Mouse (Mus musculus): ENCODE results near the gene Apol7a. TPM values are rescaled to one million over a fixed set of nuclear protein-coding genes. Genes with fewer than 3 reads are reported as not detected.
A peak's percentile ranks its signal among the peaks of the same experiment; 100 is the strongest.

Apol7a gene
- polyA plus RNA-seq, 1 experiment from 2014 or later = 0.37 TPM

GRCm38 (mm10) chr15:77376920-77377319 lies 22.0 kb downstream of the Apol7a start:
- ATAC-seq = no peak
- H3K27me3 ChIP-seq (replicated peaks; ENCODE audit: insufficient read depth, low read length) = no peaks in the 10 kb centered on the region
- DNase-seq (ENCODE audit: low spot score) = no peak
- no peaks in the 10 kb centered on the region for H3K9me3 ChIP-seq (ENCODE audit: low read length)
- H3K4me1 ChIP-seq (ENCODE audit: insufficient read depth, low read depth, low read length) = no peaks in the 10 kb centered on the region
- no peak overlapping the region for H3K4me2 ChIP-seq (replicated peaks; ENCODE audit: low read depth, low read length)
- no peaks in the 10 kb centered on the region for H3K36me3 ChIP-seq (ENCODE audit: insufficient read depth, low read length)
- no peak overlapping the region for H3K9ac ChIP-seq (replicated peaks; ENCODE audit: low read depth)
- TF ChIP-seq EP300 (IDR thresholded peaks at IDR 0.05) = no peak
- H3K27ac ChIP-seq (ENCODE audit: low read length) = no peak overlapping the region
- 57% methylated on average over 7 of the region's 7 CpGs for WGBS
- no peak overlapping the region for H3K4me3 ChIP-seq (ENCODE audit: low read depth, low read length)

DNA sequence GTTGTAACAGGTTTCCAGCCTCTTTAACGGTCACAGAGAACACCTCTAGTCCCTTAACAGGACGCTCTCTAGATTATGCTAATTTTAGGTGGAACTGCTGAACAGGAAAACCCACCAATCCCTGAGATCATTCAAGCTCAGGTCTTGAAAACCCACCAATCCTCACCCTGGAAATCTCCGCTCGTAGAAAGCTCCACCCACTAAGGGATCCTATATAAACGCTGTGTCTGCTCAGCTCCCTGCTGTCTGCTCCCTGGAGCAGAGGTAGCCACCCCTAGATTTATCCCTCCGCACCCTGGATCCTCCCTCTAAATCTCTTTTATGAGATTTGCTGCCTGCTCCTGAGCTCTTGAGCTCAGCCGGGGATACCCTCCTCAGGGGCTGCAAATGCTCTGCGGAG lies 28.3 kb downstream of the Apol7a start:
- Histone ChIP-seq H3K4me2 (replicated peaks; ENCODE audit: low read depth, low read length) (no peak overlapping the region), H3K27ac (ENCODE audit: low read length) (no peak overlapping the region), H3K4me1 (ENCODE audit: insufficient read depth, low read depth, low read length) (peaks cover 3% of the 10 kb centered on the region), H3K9me3 (ENCODE audit: low read length) (no peaks in the 10 kb centered on the region), H3K27me3 (replicated peaks; ENCODE audit: insufficient read depth, low read length) (no peaks in the 10 kb centered on the region), H3K9ac (replicated peaks; ENCODE audit: low read depth) (no peak overlapping the region), H3K4me3 (ENCODE audit: low read depth, low read length) (no peak overlapping the region), H3K36me3 (ENCODE audit: insufficient read depth, low read length) (no peaks in the 10 kb centered on the region)
- 85% methylated on average over 8 of the region's 8 CpGs for WGBS
- DNase-seq (ENCODE audit: low spot score) (no peak), ATAC-seq (no peak)
- no peak for TF ChIP-seq EP300 (IDR thresholded peaks at IDR 0.05)
- TF ChIP-seq CTCF (IDR thresholded peaks at IDR 0.05) = no peak

DNA sequence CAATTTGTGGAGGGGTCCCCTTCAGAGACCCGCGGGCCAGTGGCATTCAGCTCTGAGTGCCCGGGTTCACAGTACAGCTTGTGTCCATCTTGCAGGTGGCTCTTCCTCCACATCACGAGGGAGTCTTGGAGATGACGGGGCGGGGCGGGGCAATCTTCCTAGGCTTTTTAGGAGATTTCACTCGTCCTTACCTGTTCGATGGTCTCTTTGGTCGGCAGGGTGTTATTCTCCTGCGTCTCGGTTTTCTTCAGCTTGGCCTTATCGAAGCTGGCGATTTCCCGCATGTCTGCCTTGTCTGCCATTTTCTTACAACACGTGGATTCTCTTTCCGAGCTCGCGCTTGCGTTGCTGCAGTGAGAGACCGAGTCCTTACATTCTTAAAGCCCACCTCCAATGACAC lies 28.9 kb downstream of the Apol7a start:
- H3K4me3 ChIP-seq (ENCODE audit: low read depth, low read length) = no peak overlapping the region
- no peak overlapping the region for H3K27ac ChIP-seq (ENCODE audit: low read length)
- WGBS = 92% methylated on average over 21 of the region's 21 CpGs
- H3K27me3 ChIP-seq (replicated peaks; ENCODE audit: insufficient read depth, low read length) = no peaks in the 10 kb centered on the region
- H3K36me3 ChIP-seq (ENCODE audit: insufficient read depth, low read length) = no peaks in the 10 kb centered on the region
- H3K4me1 ChIP-seq (ENCODE audit: insufficient read depth, low read depth, low read length) = peaks cover 3% of the 10 kb centered on the region
- ATAC-seq = no peak
- no peaks in the 10 kb centered on the region for H3K9me3 ChIP-seq (ENCODE audit: low read length)
- H3K4me2 ChIP-seq (replicated peaks; ENCODE audit: low read depth, low read length) = no peak overlapping the region
- TF ChIP-seq CTCF (IDR thresholded peaks at IDR 0.05) = no peak
- TF ChIP-seq EP300 (IDR thresholded peaks at IDR 0.05) = no peak
- no peak overlapping the region for H3K9ac ChIP-seq (replicated peaks; ENCODE audit: low read depth)
- no peak for DNase-seq (ENCODE audit: low spot score)

GRCm38 (mm10) chr15:77368818-77369320 lies 30.0 kb downstream of the Apol7a start:
- Histone ChIP-seq H3K27ac (ENCODE audit: low read length) (no peak overlapping the region), H3K9me3 (ENCODE audit: low read length) (no peaks in the 10 kb centered on the region), H3K4me2 (replicated peaks; ENCODE audit: low read depth, low read length) (no peak overlapping the region), H3K4me3 (ENCODE audit: low read depth, low read length) (no peak overlapping the region), H3K9ac (replicated peaks; ENCODE audit: low read depth) (no peak overlapping the region), H3K27me3 (replicated peaks; ENCODE audit: insufficient read depth, low read length) (no peaks in the 10 kb centered on the region), H3K36me3 (ENCODE audit: insufficient read depth, low read length) (no peaks in the 10 kb centered on the region), H3K4me1 (ENCODE audit: insufficient read depth, low read depth, low read length) (peaks cover 3% of the 10 kb centered on the region)
- peak; percentile 12 for DNase-seq (ENCODE audit: low spot score)
- WGBS = 63% methylated on average over 12 of the region's 12 CpGs
- TF ChIP-seq CTCF (IDR thresholded peaks at IDR 0.05) (no peak), EP300 (IDR thresholded peaks at IDR 0.05) (no peak)
- no peak for ATAC-seq

DNA sequence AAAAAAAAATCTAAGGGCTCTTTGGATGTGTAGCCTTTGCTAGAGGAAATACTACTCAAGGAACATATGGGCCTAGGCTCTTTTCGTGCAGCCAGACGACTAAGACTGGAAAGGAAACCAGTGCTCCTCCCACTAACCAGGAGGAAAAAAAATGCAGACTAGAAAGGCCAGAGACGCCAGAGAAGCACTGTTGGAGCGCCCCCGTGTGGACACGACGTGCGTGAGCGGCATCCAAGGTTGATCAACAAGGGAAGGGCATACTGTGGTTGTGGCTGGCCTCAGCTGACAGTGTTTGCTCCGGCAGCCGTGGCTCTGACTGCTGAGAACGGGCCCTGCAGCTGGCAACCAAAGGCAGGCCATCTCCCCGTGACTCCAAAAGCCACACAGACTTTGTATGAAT lies 30.8 kb downstream of the Apol7a start:
- H3K27ac ChIP-seq (ENCODE audit: low read length) = 0 out of 2 replicates have a peak overlapping the region, but pooled peaks have one; percentile 26
- H3K4me3 ChIP-seq (ENCODE audit: low read depth, low read length) = no peak overlapping the region
- DNase-seq (ENCODE audit: low spot score) (peak; percentile 96), ATAC-seq (peak; percentile 69)
- TF ChIP-seq EP300 (IDR thresholded peaks at IDR 0.05) (no peak), CTCF (IDR thresholded peaks at IDR 0.05) (peak; percentile 99)
- H3K36me3 ChIP-seq (ENCODE audit: insufficient read depth, low read length) = no peaks in the 10 kb centered on the region
- peaks cover 3% of the 10 kb centered on the region for H3K4me1 ChIP-seq (ENCODE audit: insufficient read depth, low read depth, low read length)
- WGBS = 0% methylated on average over 13 of the region's 13 CpGs
- H3K4me2 ChIP-seq (replicated peaks; ENCODE audit: low read depth, low read length) = peak overlapping the region; percentile 48
- no peak overlapping the region for H3K9ac ChIP-seq (replicated peaks; ENCODE audit: low read depth)
- no peaks in the 10 kb centered on the region for H3K9me3 ChIP-seq (ENCODE audit: low read length)
- no peaks in the 10 kb centered on the region for H3K27me3 ChIP-seq (replicated peaks; ENCODE audit: insufficient read depth, low read length)

- H3K4me3 ChIP-seq (ENCODE audit: low read depth, low read length) = no peak overlapping the region
- WGBS = 35% methylated on average over 8 of the region's 8 CpGs
- H3K9me3 ChIP-seq (ENCODE audit: low read length) = no peaks in the 10 kb centered on the region
- TF ChIP-seq CTCF (IDR thresholded peaks at IDR 0.05) (no peak), EP300 (IDR thresholded peaks at IDR 0.05) (no peak)
- peaks cover 3% of the 10 kb centered on the region for H3K4me1 ChIP-seq (ENCODE audit: insufficient read depth, low read depth, low read length)
- no peak overlapping the region for H3K4me2 ChIP-seq (replicated peaks; ENCODE audit: low read depth, low read length)
- H3K9ac ChIP-seq (replicated peaks; ENCODE audit: low read depth) = no peak overlapping the region
- ATAC-seq = no peak
- no peaks in the 10 kb centered on the region for H3K36me3 ChIP-seq (ENCODE audit: insufficient read depth, low read length)
- no peak for DNase-seq (ENCODE audit: low spot score)
- H3K27me3 ChIP-seq (replicated peaks; ENCODE audit: insufficient read depth, low read length) = no peaks in the 10 kb centered on the region
- H3K27ac ChIP-seq (ENCODE audit: low read length) = peak overlapping the region; percentile 89; the same call in 1 of the 2 replicates
Observed at GRCm38 (mm10) chr15:77367504-77367903, 31.4 kb downstream of the Apol7a start.

Data from lung, postnatal 0 days (tissue).